Comparison of ENCODE assay signal across 25 mouse cellular contexts in the genomic region with DNA sequence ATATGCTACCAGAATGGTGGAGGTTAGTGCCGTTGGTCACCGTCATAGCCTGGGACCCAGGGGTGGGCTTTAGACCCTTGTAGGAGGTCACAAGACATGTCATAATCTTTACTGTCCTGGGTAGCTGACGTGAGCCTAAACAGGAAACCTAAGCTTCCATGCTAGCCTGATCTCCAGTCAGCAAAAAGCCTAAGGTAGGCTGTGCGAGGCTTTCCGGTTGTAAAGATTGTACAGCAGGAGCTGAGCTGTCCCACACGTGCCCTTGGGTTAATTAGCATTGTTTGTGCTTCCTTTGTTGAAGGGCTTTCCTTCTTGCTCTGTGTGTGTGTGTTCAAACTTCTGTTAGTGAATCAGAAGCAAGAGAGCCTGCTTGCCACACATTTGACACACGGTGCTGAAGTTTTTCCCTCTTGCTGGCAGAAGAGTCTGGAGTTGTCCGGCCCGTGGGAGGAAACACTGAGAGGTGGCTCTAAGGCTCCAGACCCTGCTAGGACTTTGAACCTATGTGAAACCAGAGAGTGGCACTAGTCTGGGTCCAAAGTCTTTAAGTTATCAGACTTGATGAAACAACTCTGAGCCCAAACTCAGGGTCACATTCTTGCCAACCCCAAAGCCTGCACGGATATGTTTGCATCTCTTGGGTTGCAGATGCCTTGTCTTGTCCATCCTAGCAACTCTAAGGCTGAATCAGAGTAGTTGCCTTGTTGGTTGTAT. TPM values are rescaled to one million over a fixed set of nuclear protein-coding genes. Genes with fewer than 3 reads are reported as not detected.
"Had no signal": no experiment of that assay in that cellular context is flagged by ENCODE, and none has a peak within 500 bp of the region (broad histone marks: within the 10 kb centered on the region; RNA-seq: fewer than 3 reads in every experiment).

No protein-coding gene starts in this region.

- ATAC-seq: hindbrain, postnatal 0 days; inflammation-experienced regulatory T-cells, adult 6 months; lung, postnatal 0 days; midbrain, embryonic 13.5 days; midbrain, embryonic 16.5 days had no signal

- H3K9me3 ChIP-seq: kidney, embryonic 15.5 days; limb, embryonic 10.5 days; limb, embryonic 13.5 days; liver, embryonic 13.5 days; megakaryocyte, embryonic 14.5 days; midbrain, embryonic 10.5 days; midbrain, embryonic 13.5 days; neural tube, embryonic 13.5 days had no signal

- H3K36me3 ChIP-seq: kidney, embryonic 15.5 days; limb, embryonic 10.5 days; limb, embryonic 13.5 days; liver, embryonic 13.5 days; midbrain, embryonic 10.5 days; midbrain, embryonic 13.5 days; neural tube, embryonic 13.5 days had no signal

- H3K4me3 ChIP-seq: kidney, embryonic 15.5 days; limb, embryonic 10.5 days; limb, embryonic 13.5 days; liver, embryonic 13.5 days; megakaryocyte, embryonic 14.5 days; midbrain, embryonic 10.5 days; midbrain, embryonic 13.5 days; myocyte; neural tube, embryonic 13.5 days had no signal

- H3K27me3 ChIP-seq: kidney, embryonic 15.5 days; liver, embryonic 13.5 days; midbrain, embryonic 13.5 days; neural tube, embryonic 13.5 days had no signal

- H3K27ac ChIP-seq: hindbrain, postnatal 0 days; kidney, embryonic 15.5 days; limb, embryonic 10.5 days; limb, embryonic 13.5 days; liver, embryonic 13.5 days; midbrain, embryonic 10.5 days; midbrain, embryonic 13.5 days; neural tube, embryonic 13.5 days; stomach, postnatal 0 days had no signal

- H3K9ac ChIP-seq: kidney, embryonic 15.5 days; limb, embryonic 13.5 days; liver, embryonic 13.5 days; lung, embryonic 14.5 days; midbrain, embryonic 13.5 days; neural tube, embryonic 13.5 days had no signal

- DNase-seq: kidney, postnatal 14 days; kidney, postnatal 4 days; layer of hippocampus, adult 9-11 months; liver; liver, embryonic 13.5 days; lung, embryonic 14.5 days; lung, postnatal 36 days; thymus, adult 2 months; thymus, postnatal 25 days had no signal

- H3K4me2 ChIP-seq: kidney, embryonic 15.5 days; limb, embryonic 13.5 days; liver, embryonic 13.5 days; lung, embryonic 14.5 days; midbrain, embryonic 13.5 days; neural tube, embryonic 13.5 days had no signal

- H3K4me1 ChIP-seq: midbrain, embryonic 10.5 days; neural tube, embryonic 13.5 days had no signal

RNA-seq across cellular contexts. Expression of gene Slc6a4, which starts 12.5 kb away (rescaled TPM):
- total RNA-seq: layer of hippocampus, adult 18-20 months; left cerebral cortex, adult 18-20 months; left cerebral cortex, postnatal 25 days had no signal
- polyA plus RNA-seq: inflammation-experienced regulatory T-cells, adult 6 months; myocyte had no signal
